Mouse (Mus musculus) kidney, postnatal 14 days (tissue): Measurements from ENCODE around the gene Nxn.
"Not testable (repeated sequence)": the region's sequence is repeated elsewhere in the genome, so short reads cannot be mapped to it uniquely, and the experiment has no call there.

Experiments used
- DNase-seq: peaks from one replicate; pipeline ENCODE4 v3.0.0; 2022; ENCODE audit warnings: mixed read lengths

Nxn gene

DNA sequence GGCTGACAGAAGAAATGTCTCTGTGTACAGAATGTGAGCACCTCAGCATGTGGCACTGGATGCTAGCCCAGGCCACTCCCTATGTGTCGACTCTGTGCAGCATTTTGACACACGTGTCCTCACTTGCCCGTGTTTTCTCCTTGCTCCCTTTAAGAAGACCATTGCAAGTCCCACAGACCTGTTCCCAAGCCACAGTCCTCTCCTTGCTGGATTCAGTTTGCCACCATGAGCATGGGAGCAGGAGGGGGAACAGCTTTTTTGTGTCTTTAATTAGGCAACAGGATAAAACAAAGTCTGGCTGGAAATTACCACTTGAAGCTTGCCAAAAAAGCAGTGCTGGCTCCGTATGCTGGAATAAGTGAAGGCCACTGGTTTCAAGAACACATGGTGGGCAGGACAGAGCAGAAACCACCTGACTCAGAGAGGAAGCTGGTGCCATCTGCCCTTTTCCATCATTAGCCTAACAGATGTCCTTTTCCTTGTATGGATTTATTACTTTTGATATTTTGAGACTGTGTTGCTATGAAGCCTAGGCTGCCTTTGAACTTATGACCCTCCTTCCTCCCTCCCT lies 143.4 kb downstream of the Nxn start:
- no peak for DNase-seq

DNA sequence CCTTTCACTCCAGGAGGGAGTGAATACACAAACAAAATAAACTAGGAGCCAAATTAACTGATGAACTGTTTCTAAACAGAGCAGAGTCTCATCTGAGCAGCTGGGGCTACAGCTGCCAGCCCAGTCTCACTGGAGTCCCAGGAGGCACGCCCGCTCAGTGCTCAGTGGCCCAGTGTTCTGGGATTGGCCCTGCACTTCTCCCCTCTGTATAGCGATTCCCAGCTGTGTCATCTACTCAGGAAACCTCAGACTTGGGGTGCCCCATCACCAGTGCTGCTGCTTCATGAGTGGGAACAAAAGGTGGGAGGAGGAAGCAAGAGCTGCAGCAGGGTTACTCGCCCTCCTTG lies 145.0 kb downstream of the Nxn start:
- DNase-seq, result no peak

DNA sequence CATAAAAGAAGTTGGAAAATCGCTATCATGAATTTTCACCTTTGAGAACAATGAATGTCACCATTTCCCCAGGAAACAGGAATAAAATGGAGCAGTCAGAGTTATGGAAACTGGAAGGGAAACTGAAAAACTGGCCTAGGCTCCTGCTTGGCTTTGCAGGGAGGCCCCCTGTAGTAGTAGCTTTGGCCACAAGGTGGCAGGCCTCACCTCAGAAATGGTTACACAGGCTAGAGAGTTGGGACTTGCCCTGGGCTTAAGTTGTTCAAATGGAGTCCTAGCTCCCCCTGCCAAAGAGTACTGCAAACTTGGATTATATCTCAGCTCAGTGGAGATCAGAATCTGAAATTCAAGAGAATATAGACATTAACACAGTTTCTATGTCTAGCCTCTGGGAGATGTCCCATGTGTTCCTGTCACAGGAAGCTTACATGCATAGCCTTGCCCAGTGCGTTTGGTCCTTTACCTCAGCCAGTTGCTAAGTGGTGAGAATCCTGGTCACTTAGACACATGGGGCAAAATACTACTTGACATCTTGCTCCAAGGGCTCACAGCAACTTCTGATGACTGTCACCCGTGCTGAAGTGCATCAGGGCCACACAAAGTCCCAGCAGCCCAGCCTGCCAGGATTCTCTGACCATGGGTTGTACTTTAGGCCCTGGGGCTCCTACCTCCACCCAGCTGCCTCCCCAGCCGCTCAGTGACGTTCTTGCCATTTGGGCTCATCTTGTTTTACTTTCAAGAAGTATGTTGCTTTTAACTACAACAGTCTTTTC lies 145.6 kb downstream of the Nxn start:
- DNase-seq, result peak; percentile 90

DNA sequence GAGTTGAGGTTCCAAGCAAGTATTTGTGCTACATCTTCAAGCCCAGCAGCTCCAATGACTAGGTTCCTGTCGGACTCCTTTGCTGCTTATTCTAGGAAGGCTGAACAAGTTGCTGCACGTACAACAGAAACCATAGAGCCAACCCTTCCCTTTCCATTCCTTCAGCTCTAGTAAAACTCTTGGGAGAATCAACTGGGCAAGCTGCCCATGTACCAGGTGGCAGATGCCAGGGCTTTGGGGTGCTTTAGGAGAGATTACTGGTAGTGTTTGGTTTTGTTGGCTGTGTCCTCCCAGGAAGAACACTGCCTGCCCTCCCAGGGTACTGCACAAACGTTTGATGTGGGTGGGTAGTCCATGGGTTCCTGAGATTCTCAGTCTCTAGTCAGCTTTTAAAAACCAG lies 146.9 kb downstream of the Nxn start:
- no peak for DNase-seq

DNA sequence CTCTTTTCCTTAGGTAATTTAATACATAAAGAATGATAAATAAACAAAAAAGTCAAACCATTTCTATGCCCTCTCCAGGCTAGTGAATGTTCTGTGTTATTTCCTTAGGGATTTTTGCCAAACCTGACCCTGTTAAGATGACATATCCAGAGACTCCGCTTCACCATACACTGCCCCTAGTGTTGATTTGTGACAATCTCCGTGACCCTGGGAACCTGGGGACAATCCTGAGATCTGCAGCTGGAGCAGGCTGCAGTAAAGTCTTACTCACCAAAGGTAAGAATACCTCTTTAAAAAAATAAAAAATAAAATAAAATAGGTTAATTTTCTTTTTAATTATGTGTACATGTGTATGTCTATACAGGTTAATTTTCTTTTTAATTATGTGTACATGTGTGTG lies 151.7 kb downstream of the Nxn start:
- no peak for DNase-seq

DNA sequence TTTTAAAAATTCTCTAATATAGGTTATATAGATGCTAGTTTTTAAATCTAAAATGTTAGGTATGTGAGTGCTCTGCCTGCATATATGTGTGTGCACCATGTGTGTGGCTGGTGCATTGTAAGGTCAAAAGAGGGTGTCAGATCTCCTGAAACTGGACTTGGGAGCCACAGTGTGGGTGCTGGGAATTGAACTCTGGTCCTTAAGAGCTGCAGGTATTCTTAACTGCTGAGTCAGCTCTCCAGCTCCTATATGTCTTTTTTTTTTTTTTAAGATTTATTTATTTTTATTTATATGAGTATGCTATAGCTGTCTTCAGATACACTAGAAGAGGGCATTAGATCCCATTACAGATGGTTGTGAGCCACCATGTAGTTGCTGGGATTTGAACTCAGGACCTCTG lies 152.5 kb downstream of the Nxn start:
- DNase-seq, result no peak

DNA sequence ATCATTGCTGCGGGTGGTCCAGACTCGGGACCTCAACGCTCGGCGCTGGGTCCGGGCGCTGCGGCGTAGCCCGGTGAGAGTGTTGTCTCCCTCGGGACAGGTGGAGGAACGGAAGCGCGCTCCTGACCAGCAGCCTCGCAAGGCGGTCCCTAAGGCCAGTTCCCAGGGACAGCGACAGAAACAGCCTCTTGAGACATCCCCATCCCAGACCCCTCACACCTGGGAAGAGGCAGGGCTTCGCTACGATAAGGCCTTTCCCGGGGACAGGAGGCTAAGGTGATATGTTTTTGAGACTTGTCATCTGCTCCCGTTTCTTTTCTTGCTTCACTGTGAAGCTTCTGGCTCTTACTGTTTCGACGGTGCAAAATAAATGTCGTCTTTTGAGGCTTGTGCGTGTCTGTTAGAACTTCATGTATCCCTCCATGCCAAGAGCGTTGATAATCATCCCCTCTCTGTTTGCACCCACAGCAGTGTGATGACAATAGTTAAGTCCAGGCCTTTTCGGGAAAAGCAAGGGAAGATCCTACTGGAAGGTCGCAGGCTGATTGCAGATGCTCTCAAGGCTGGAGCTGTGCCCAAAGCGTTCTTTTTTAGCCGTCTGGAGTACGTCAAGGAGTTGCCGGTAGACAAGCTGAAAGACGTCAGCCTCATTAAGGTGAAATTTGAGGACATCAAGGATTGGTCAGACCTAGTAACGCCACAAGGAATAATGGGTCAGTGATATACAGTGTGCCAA lies 155.0 kb downstream of the Nxn start:
- no peak for DNase-seq

DNA sequence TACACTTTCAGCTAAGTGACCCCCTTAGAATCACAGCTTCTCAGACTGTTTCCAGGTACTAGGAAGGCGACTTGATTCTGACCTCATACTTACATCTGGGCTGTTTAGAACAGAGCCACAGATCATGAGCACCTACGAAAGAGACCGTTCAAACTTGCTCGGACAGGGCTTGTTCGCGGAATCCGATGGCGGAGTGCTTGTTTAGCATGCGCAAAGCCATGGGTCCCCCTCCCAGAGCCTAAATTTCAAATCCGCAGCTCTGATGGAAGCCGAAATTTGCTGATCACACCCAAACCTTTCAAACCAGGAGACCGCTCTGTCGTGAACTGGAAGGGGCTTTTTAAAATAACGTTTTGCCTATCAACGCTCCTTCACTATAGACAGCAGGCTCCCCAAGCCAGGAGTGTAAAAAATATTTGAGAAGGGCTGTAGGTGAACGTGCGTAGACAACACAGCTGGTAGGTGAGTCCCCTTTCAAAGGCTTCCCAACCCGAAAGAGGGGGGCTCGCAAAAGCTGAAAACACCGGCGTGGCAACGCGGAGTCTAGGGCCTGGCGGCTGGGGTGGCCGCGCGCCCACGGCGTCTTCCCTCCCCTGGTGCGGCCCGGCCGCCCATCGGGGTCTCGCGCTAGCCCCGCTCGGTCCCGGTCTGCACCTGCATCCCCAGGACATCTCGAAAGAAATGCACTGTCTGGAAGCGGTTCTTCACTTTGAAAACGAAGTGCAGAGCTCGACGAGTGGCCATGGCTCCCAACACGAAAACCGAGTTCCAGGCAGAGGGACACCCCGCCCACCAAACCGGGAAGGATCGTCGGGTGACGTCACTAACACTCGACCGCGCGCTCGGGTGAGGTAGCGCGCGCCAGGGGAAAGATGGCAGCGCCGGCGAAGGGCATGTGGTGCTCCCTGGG lies 155.8 kb downstream of the Nxn start, which contains the start of the genes Mrm3 and Glod4:
Gene Mrm3 (plus strand): TSS at position 815 of the 910 bp plus-strand sequence.
Gene Glod4 (minus strand): TSS at position 825 of the 910 bp plus-strand sequence.
- peak; percentile 94 for DNase-seq

DNA sequence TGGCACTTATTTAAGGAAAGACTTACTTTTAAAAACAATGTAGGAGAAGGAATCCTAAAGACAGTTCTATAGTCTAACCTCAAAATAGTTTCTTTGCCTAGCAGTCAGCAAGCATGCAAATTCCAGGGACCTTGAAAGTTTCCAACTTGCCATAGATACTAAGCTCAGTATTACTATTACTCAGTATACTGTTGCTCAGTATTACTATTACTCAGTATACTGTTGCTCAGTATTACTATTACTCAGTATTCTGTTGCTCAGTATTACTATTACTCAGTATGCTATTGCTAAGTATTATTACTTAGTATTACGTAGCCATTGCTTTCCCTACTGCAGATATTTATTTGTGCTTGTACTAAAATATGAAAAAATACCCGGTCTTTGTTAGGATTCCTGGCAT lies 159.2 kb downstream of the Nxn start:
- no peak for DNase-seq

DNA sequence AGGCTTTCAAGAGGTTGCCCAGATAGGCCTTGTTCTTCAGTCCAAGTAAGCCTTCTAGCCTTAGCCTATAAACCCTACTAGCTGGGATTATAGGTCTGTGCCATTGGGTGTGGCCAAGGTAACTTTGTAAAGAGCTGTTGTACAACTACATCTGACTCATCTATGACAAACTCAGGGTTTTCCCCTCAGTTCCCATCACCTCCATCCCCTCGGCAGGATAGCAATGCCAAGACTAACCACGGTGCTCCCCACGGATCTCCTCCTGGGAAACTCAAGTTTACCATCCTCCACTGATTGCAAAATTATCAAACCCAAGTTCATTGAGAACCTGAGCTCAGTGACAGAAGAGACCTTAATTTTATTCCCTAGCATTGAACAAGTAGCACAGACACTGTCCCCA lies 162.8 kb downstream of the Nxn start:
- DNase-seq, result no peak

DNA sequence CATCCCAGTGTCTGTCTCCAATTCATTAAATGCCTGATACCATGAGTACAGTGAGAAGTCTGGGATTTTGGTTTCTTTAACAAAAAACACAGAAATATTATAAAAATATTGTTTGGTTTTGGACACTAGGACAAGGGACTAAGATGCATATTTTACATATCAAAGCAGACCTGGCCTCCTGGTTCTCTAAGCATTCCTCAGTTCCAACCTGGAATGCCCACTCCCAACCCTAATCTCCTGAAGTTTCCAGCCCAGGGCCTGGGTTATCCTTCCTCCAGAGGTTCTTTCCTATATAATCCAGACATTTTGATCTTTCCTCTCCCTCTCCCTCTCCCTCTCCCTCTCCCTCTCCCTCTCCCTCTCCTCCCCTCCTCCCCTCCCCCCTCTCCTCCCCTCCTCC lies 173.9 kb downstream of the Nxn start:
- no peak for DNase-seq

DNA sequence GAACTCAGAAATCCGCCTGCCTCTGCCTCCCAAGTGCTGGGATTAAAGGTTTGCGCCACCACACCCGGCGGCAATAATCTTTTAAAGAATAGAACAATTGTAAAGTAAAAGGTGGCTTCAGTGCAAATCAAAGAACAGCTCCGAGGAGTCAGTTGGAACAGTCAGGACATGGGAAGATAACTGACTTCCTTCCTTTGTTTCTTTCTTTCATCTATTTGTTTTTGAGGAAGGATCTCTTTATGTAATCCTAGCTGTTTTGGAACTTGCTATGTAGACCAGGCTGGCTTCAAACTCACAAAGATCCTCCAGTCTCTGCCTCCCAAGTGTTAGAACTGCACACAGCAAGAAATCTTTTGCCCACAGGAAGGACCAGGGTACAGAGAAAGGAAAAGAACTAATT lies 174.3 kb downstream of the Nxn start:
- DNase-seq, result no peak

DNA sequence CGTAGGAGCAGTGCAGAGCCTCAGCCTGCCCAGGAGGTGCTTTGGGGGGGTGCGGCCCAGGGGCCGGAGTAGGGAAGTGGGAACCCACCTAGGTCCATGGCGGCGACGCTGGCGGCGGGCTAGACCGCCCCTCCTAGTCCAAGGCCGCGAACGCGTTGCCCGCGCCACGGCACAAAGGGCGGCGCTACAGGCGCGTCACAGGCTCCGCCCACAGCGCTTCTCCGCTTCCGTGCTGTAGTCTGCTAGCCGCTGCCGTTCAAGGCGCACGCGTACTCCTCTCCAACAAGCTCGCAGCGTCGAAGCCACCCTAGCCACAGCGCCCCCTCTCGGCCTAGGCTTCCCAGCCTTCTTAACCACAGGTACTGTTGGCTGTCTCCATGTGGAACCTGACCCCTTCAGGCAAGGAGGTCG lies 181.5 kb downstream of the Nxn start, which contains the start of the genes Dbil5 and Gemin4:
Gene Dbil5 (plus strand): TSS at position 219 of the 411 bp plus-strand sequence.
Gene Gemin4 (minus strand): TSS at position 275 of the 411 bp plus-strand sequence.
- peak; percentile 98 for DNase-seq

DNA sequence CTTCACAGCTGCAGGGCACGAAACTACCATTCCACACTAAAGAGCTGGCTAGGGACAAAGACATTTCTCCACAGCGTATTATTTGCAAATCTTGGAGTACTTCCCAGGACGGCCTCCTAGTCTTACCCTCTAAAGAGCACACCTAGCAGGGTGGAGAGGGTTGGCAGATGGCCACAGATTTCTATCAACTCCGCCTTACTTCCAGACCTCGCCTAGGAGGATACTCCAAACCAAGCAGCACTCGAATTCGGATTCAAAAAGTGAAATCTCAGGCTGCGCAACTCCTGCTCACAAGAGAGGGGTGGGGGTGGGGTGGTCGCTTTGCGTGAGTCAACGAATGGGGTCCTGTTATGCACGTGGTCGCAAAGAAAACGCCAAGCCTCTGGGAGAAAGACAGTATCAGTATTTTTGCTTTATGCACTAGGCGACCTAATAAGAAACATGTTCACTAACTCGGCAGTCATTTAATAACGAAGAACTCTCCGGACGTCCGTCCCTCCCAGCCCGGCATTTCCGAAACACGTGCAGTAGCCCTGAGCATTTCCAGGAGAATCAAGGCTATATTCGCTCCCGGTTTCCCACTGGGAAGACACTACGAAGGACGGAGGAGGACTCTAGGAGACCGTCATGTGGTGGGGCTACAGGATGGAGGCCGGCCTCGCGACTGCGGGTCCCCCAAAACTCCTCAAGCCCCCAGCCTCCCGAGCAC lies 182.1 kb downstream of the Nxn start:
- DNase-seq, result peak; percentile 60

DNA sequence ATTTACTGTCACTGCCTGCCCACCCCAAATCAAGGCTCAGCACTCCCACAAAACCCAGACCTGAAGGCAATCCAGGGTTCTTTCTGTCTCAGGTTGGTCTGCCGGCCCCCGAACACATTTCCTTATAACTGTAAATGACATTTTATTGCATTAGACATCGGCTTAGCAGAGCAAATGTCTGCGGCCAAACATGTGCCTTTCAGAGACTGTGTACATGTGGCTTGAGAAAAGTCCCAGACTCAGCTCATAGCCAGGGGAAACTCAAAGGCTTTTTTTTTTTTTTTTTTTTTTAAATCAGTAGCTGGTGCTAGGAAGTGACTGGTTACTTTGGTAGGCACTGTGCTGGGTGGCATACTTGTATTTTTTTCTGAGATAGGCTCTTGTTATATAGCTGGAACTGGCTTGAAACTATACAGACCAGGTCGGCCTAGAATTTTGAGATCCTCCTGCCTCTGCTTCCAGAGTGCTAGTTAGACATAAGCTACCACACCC lies 182.8 kb downstream of the Nxn start:
- DNase-seq, result no peak

DNA sequence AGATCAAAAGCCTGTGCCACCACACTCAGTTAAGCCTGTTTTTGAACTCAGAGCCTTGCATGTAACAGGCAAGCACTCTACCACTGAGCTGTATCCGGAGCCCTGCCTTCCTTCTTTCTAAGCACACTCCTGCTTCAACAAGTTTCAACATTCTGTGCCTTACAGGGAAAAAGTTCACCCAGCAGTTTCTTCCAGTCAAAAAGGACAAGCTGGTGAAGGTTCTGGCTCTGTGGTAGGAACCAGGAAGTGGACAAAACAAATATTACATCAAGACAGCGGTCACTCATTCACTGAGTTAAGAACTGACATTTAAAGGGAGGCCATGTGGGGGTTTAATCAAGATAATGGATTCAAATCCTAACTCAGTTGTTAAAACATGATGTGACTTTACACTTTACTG lies 183.9 kb downstream of the Nxn start:
- no peak for DNase-seq

DNA sequence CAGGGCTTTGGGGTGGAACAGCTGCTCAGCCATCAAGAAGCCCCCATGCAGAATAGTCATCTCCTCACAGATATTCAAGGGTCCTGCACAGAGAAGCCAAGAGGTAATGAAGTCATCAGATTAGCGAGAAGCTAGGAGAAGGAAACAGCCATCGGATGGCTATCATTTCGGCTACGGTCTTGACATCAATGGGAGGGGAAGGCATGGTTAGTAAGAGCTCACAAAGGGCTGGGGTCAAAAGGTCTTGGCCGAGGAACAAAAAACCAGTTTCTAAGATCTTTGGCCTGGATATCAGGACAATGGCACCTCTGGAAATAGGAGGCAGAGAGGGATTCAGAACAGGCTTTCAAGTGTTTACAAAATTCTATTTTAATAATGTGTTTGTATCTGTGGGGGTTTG lies 185.1 kb downstream of the Nxn start:
- no peak for DNase-seq

DNA sequence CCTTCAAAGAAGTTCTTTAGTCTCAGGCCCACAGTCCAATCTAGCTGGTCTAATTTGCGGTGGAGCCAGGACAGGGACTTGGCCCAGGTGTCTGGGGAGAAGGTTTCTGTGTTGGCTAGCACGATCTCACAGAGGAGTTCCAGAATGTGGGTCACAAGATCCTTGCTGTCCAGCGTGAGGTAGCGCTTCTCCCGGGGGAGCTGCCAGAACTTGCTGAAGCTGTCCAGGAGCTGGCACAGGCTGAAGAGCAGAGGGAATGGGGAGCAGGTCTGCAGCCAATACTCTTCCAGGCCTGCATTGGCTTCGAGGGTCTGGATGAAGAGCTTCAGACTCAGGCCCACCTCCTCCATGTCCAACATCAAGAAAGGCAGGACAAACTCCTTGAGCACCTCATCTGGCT lies 187.3 kb downstream of the Nxn start:
- DNase-seq, result not testable (repeated sequence)

DNA sequence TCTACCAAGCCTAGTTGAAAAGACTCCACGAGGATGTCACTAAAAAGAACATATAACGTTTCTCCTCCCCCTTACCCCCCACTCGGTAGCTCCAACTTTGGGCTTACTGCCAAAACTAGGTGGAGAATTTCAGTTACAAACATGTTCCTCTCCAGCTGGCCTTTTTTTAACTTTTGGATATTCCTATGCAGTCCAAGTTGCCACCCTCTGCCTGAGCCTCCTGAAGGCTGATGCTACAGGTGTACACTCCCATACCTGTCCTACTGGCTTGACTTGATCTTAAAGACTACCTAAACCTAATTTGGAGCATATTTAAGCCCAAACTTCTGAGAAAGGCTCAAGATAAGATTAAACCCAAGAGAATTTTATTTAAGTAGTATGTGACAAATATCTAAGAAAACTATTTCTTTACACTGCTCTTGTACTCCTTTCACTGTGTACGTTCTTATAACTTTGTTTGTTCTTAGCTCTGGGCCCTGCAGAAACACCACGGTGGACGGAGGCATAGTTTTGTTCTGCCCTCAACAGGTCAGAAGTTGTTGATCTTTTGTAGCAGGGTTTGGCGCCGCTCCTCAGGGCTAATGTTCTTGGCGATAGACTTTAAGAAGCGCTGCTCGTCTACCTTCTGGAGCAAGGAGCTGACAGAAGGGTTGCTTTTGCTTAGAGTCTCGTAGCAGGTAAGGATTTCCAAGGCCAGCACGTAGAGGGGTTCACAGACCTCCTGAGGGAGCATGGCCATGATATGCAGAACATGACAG lies 188.5 kb downstream of the Nxn start:
- DNase-seq, result no peak
